22 mouse cellular contexts compared by ENCODE assay signal in genomic region chr17:5563108-5563507, GRCm38 (mm10).
DNase-seq lines count a peak whose midpoint lies in the region; ATAC-seq and TF ChIP-seq lines count a peak whose summit lies in the region.
"Had no signal": no experiment of that assay in that cellular context is flagged by ENCODE, and none has a peak within 500 bp of the region (broad histone marks: within the 10 kb centered on the region; RNA-seq: fewer than 3 reads in every experiment).

No protein-coding gene starts in this region.

- H3K27ac ChIP-seq in kidney, adult 2 months (ENCODE audit: insufficient read depth, low read depth, low read length): no peak overlapping the region
- no peak overlapping the region for H3K27ac ChIP-seq in kidney, embryonic 16.5 days (ENCODE audit: low read length)
- H3K27ac ChIP-seq: embryonic facial prominence, embryonic 15.5 days; forebrain, embryonic 10.5 days; heart, embryonic 13.5 days; hindbrain, embryonic 12.5 days; hindbrain, postnatal 0 days had no signal

- H3K4me3 ChIP-seq in kidney, adult 2 months (ENCODE audit: insufficient read depth, low read depth, low read length): no peak overlapping the region
- no peak overlapping the region for H3K4me3 ChIP-seq in kidney, embryonic 16.5 days (ENCODE audit: low read length)
- H3K4me3 ChIP-seq: embryonic facial prominence, embryonic 15.5 days; erythroblast, embryonic 14.5 days; forebrain, embryonic 10.5 days; gastrocnemius, adult 2 months; heart, embryonic 13.5 days; hindbrain, embryonic 12.5 days had no signal

- no peak for TF ChIP-seq POLR2A in kidney, adult 2 months (IDR thresholded peaks at IDR 0.05; ENCODE audit: low read depth, low read length)

- no peaks in the 10 kb centered on the region for H3K9me3 ChIP-seq in kidney, embryonic 16.5 days (ENCODE audit: low read length)
- H3K9me3 ChIP-seq: embryonic facial prominence, embryonic 15.5 days; hindbrain, embryonic 12.5 days had no signal

- H3K36me3 ChIP-seq in kidney, adult 2 months (ENCODE audit: control insufficient read depth, insufficient read depth, low read length): no peaks in the 10 kb centered on the region
- H3K36me3 ChIP-seq in kidney, embryonic 16.5 days (ENCODE audit: insufficient read depth, low read length): no peaks in the 10 kb centered on the region
- H3K36me3 ChIP-seq: embryonic facial prominence, embryonic 15.5 days; forebrain, embryonic 10.5 days; heart, embryonic 13.5 days; hindbrain, embryonic 12.5 days had no signal

- peak; percentile 24 for DNase-seq in adrenal gland, postnatal 14 days
- no peak for DNase-seq in adrenal gland, adult 8-10 months
- peak; percentile 41 to 43 for DNase-seq in cerebellum, postnatal 14 days
- no peak for DNase-seq in cerebellum, adult 11 months
- peak; percentile 45 for DNase-seq in kidney, adult 2 months
- DNase-seq in brain, adult 2 months (ENCODE audit: low read depth, low spot score): peak; percentile 49
- DNase-seq: adrenal gland, postnatal 36 days; B cell, adult 2 months; embryo, embryonic 11 days; gastrocnemius, adult 2 months; gastrocnemius, postnatal 25 days; heart, postnatal 36 days had no signal

- WGBS in kidney, adult 2 months: 89% methylated on average over 6 of the region's 6 CpGs
- 95% methylated on average over 6 of the region's 6 CpGs for WGBS in kidney, embryonic 16.5 days

- no peak for ATAC-seq in kidney, embryonic 16.5 days (ENCODE audit: low FRiP score, low TSS enrichment)
- ATAC-seq: activated CD4-positive, CD25-positive, alpha-beta regulatory T cell, adult 4 months; CD4-positive, CD25-positive, alpha-beta regulatory T cell, adult 4 months; forebrain, embryonic 14.5 days; hindbrain, postnatal 0 days had no signal

- no peak overlapping the region for H3K9ac ChIP-seq in kidney, embryonic 16.5 days (replicated peaks; ENCODE audit: low read length)
- H3K9ac ChIP-seq: embryonic facial prominence, embryonic 15.5 days; heart, embryonic 13.5 days; hindbrain, embryonic 12.5 days had no signal

- TF ChIP-seq CTCF in kidney, adult 2 months (conservative IDR thresholded peaks at IDR 0.05; ENCODE audit: insufficient read depth, insufficient read length, low read depth, low read length): no peak

- H3K4me1 ChIP-seq in kidney, adult 2 months (ENCODE audit: control insufficient read depth, insufficient read depth, low read length): no peaks in the 10 kb centered on the region
- H3K4me1 ChIP-seq in kidney, embryonic 16.5 days (ENCODE audit: insufficient read depth, low read length): peaks cover 8% of the 10 kb centered on the region; the same call in 1 of the 2 replicates
- H3K4me1 ChIP-seq: forebrain, embryonic 10.5 days; hindbrain, embryonic 12.5 days had no signal

- no peaks in the 10 kb centered on the region for H3K27me3 ChIP-seq in kidney, adult 2 months (replicated peaks; ENCODE audit: control insufficient read depth, insufficient read depth, low read length)
- H3K27me3 ChIP-seq in kidney, embryonic 16.5 days (ENCODE audit: insufficient read depth, low read length): no peaks in the 10 kb centered on the region
- H3K27me3 ChIP-seq: embryonic facial prominence, embryonic 15.5 days; heart, embryonic 13.5 days; hindbrain, embryonic 12.5 days had no signal

- H3K4me2 ChIP-seq in kidney, embryonic 16.5 days (replicated peaks; ENCODE audit: low read depth, low read length): no peak overlapping the region
- H3K4me2 ChIP-seq: embryonic facial prominence, embryonic 15.5 days; heart, embryonic 13.5 days; hindbrain, embryonic 12.5 days had no signal

Comparison
In these comparisons a context has a peak if more than half of its experiments do, and no peak if none do; other contexts are left out.
1. DNase-seq: peak in adrenal gland, postnatal 14 days (single experiment), cerebellum, postnatal 14 days (2 of 2), kidney, adult 2 months (single experiment) and brain, adult 2 months (single experiment); none in adrenal gland, adult 8-10 months (single experiment) and cerebellum, adult 11 months (single experiment).